Mouse (Mus musculus) hindbrain, embryonic 16.5 days (tissue): Measurements from ENCODE around the gene B4galt2. TPM values are rescaled to one million over a fixed set of nuclear protein-coding genes. Genes with fewer than 3 reads are reported as not detected.
A peak's percentile ranks its signal among the peaks of the same experiment; 100 is the strongest.

ENCODE experiments used
- ATAC-seq: fragments of 200-750 bp; cut with Nextera tagmentation; 2 replicates; pipeline ENCODE4 v1.8.0; 2017; ENCODE audit warnings: moderate TSS enrichment, moderate library complexity
- H3K27ac ChIP-seq: fragments of 300-500 bp; sonication (generic); 2 replicates; pipeline ENCODE4 v1.5.1; 2014; ENCODE audit warnings: low read depth, mild to moderate bottlenecking, control low read depth, low read length, moderate library complexity
- H3K27me3 ChIP-seq: fragments of 300-500 bp; sonication (generic); replicated peaks from 2 replicates; pipeline ENCODE4 v1.6.1; 2014; ENCODE audit warnings: low read length; ENCODE audit not compliant: control insufficient read depth, insufficient read depth
- H3K36me3 ChIP-seq: fragments of 300-500 bp; sonication (generic); 2 replicates; pipeline ENCODE4 v1.6.1; 2014; ENCODE audit warnings: mild to moderate bottlenecking, low read length, moderate library complexity, mixed read lengths; ENCODE audit not compliant: control insufficient read depth, insufficient read depth
- H3K4me1 ChIP-seq: fragments of 300-500 bp; sonication (generic); 2 replicates; pipeline ENCODE4 v1.6.1; 2014; ENCODE audit warnings: low read depth, low read length; ENCODE audit not compliant: control insufficient read depth, insufficient read depth
- H3K4me2 ChIP-seq: fragments of 300-500 bp; sonication (generic); 2 replicates; pipeline ENCODE4 v1.6.1; 2014; ENCODE audit warnings: mild to moderate bottlenecking, low read length, control low read depth, moderate library complexity
- H3K4me3 ChIP-seq: fragments of 300-500 bp; sonication (generic); 2 replicates; pipeline ENCODE4 v1.5.1; 2014; ENCODE audit warnings: mild to moderate bottlenecking, low read length, control low read depth, moderate library complexity
- H3K9ac ChIP-seq: fragments of 300-500 bp; sonication (generic); 2 replicates; pipeline ENCODE4 v1.6.1; 2014; ENCODE audit warnings: low read depth, mild to moderate bottlenecking, control low read depth, low read length, moderate library complexity
- H3K9me3 ChIP-seq: fragments of 300-500 bp; sonication (generic); 2 replicates; pipeline ENCODE4 v1.6.1; 2014; ENCODE audit warnings: mild to moderate bottlenecking, low read length, moderate library complexity; ENCODE audit not compliant: control insufficient read depth
- WGBS: fragments of 180-500 bp; shearing (Covaris S2); extraction: QIAGEN DNeasy Blood & Tissue Kit; methylation state at CpG from one replicate; pipeline ENCODE4 v1.1.7; 2014; 5-methylcytosine and 5-hydroxymethylcytosine counted together
- polyA plus RNA-seq: library from polyadenylated mRNA; unstranded; fragments of >200 nt; fragmentation: Nextera tagmentation; extraction: Ambion mirVana; gene quantifications from 2 replicates; pipeline ENCODE4 v1.2.1, GENCODE M21; 2015

Gene B4galt2
- polyA plus RNA-seq, 1 experiment from 2014 or later: 64.4 TPM

DNA sequence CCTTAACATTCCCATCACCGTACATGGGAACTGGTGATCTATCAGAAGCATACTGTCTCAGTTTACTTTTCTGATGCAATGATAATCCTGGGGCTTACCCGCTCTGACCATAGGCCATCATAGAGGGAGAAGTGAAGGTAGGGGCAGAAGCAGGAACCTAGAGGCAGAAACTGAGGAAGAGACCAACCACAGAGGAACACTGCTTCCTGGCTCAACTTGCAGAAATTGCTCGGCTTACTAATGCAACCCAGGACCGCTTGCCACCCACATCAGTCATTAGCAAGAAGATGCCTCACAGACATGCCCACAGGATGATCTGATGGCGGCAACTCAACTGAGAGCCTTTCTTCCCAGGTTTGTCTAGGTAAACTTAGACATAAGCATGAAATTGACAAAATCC lies 35.5 kb upstream of the B4galt2 start:
- no peak for ATAC-seq

DNA sequence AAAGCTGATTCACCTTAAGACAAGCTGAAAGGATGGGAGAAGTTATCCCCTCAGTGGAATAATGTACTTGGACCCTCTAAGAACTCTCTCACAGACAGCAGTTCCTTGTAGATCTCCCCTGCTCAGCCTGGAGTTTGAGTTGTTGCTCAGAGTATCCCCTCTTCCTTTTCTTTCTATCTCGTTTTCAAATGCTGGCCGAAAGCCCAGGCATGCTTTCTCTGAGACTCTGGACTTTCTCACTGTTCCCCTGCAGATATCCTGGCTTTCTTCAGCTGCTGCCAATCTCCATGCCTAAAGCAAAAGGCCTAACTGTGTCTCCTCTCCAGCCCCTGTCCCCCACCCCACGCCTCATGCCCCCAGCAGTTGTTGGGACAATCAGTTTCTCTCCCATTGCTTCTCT lies 35.0 kb upstream of the B4galt2 start:
- no peak for ATAC-seq

More for the DNA sequence above, 35.5 kb upstream of the B4galt2 start:
- no peaks in the 10 kb centered on the region for H3K36me3 ChIP-seq
- H3K9ac ChIP-seq: no peak overlapping the region
- H3K27ac ChIP-seq: no peak overlapping the region
- H3K4me3 ChIP-seq: no peak overlapping the region
- 83% methylated on average over 5 of the region's 5 CpGs for WGBS
- H3K4me2 ChIP-seq: no peak overlapping the region
- H3K4me1 ChIP-seq: peaks cover 11% of the 10 kb centered on the region
- no peaks in the 10 kb centered on the region for H3K9me3 ChIP-seq
- H3K27me3 ChIP-seq: 0 out of 2 replicates have a peak, but pooled peaks cover 2% of the 10 kb centered on the region

DNA sequence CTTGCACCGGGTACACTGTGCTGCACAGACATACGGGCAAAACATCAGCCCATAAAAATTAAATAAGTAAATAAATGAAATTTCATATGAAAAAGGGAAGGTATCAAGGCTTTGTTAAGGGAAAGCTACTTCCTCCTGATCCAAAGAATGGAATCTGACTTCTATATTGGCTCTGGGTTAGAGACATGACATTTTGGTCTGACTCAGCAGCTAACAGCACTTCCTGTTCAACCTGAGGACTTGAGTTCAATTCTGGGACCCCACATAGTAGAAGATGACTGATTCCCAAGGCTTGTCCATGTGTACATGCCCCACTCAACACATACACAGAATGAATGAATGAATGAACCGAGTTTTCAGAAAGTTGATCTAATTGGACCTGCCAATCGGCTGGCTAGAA lies 34.6 kb upstream of the B4galt2 start:
- Histone ChIP-seq H3K27me3 (0 out of 2 replicates have a peak, but pooled peaks cover 2% of the 10 kb centered on the region), H3K27ac (no peak overlapping the region), H3K9ac (no peak overlapping the region), H3K4me1 (peaks cover 20% of the 10 kb centered on the region), H3K4me3 (no peak overlapping the region), H3K36me3 (no peaks in the 10 kb centered on the region), H3K4me2 (no peak overlapping the region), H3K9me3 (no peaks in the 10 kb centered on the region)
- WGBS: 94% methylated on average over 4 of the region's 4 CpGs
- no peak for ATAC-seq

More for the DNA sequence above, 35.0 kb upstream of the B4galt2 start:
- 65% methylated on average over 3 of the region's 3 CpGs for WGBS
- no peak overlapping the region for H3K4me2 ChIP-seq
- H3K36me3 ChIP-seq: no peaks in the 10 kb centered on the region
- H3K27ac ChIP-seq: no peak overlapping the region
- no peak overlapping the region for H3K4me3 ChIP-seq
- no peaks in the 10 kb centered on the region for H3K9me3 ChIP-seq
- H3K9ac ChIP-seq: no peak overlapping the region
- H3K27me3 ChIP-seq: 0 out of 2 replicates have a peak, but pooled peaks cover 2% of the 10 kb centered on the region
- peaks cover 16% of the 10 kb centered on the region for H3K4me1 ChIP-seq

DNA sequence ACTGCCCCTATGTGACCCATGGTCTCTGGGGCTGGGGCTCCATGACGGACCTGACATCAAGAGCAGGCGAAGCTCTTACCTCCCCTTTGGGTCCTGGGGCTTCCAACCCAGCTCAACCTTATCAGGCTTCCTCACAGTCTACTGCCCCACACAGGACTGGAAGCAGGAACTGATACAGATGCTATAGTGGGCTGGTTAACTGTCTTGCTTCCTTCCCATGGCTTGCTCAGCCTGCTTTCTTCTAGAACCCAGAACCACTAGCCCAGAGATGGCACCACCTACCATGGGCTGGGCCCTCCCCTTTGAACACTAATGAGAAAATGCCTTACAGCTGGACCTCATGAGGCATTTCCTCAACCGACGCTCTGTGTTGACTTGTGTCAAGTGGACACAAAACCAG lies 34.1 kb upstream of the B4galt2 start:
- H3K4me1 ChIP-seq: peaks cover 24% of the 10 kb centered on the region
- no peaks in the 10 kb centered on the region for H3K36me3 ChIP-seq
- no peak overlapping the region for H3K4me3 ChIP-seq
- 0 out of 2 replicates have a peak, but pooled peaks cover under 1% of the 10 kb centered on the region for H3K27me3 ChIP-seq
- no peak for ATAC-seq
- 94% methylated on average over 4 of the region's 4 CpGs for WGBS
- no peak overlapping the region for H3K4me2 ChIP-seq
- no peak overlapping the region for H3K27ac ChIP-seq
- no peak overlapping the region for H3K9ac ChIP-seq
- no peaks in the 10 kb centered on the region for H3K9me3 ChIP-seq

DNA sequence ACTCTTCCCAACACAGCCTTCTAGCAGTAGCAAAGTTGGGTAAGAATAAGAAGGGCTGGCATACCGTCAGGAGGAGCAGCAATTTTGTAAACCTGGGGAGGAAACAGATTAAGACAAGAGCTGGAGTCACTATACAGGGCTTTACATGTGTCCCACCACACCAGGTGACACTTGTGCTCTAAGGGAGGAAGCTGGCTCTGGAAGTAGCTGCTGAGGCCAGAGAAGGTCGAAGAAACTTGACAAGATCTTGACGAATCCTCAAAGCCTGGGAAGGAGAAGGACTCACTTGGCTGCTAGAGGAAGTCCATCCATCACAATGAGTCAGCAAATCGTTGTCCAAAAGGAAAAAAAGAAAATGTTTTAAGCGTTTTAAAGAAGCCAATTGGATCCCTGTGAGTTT lies 33.1 kb upstream of the B4galt2 start:
- Histone ChIP-seq H3K27ac (no peak overlapping the region), H3K9ac (no peak overlapping the region), H3K27me3 (no peaks in the 10 kb centered on the region), H3K4me2 (no peak overlapping the region; the same call in 1 of the 2 replicates), H3K4me3 (no peak overlapping the region), H3K9me3 (no peaks in the 10 kb centered on the region), H3K36me3 (peaks cover 6% of the 10 kb centered on the region; the same call in 1 of the 2 replicates), H3K4me1 (peaks cover 32% of the 10 kb centered on the region)
- 86% methylated on average over 5 of the region's 5 CpGs for WGBS
- ATAC-seq: no peak

DNA sequence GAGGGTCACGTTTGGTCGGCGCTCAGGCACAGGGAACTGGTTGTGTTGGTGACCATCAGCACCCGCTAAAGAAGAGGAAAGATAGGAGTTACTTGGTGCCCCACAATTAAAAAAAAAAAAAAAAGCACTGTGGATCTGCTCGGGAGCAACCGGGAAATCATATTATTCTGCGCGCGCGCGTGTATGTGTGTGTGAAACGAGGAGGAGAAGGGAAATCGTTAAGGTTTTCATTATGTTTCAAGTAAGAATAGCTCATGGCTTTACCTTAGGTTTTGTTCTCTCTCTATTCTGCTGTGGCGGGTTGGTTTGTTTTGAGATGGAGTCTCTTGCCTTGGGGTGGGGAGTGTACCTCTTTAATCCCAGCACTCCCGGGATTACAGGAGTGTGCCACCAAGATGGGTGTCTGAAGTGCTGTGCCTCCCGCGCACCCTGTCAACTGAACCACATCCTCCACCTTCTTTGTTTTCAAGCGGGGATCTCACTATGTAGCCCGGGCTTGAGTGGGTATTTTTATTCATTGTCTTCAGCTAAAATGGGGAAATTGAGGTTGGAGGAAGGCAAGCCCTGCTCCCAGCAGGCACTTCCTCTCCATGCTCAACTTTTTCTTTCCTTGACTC lies 32.3 kb upstream of the B4galt2 start:
- Histone ChIP-seq H3K36me3 (peaks cover 6% of the 10 kb centered on the region; the same call in 1 of the 2 replicates), H3K9ac (peak overlapping the region; percentile 80), H3K27ac (peak overlapping the region; percentile 91), H3K4me1 (peaks cover 32% of the 10 kb centered on the region), H3K4me3 (peak overlapping the region; percentile 59), H3K27me3 (no peaks in the 10 kb centered on the region), H3K4me2 (peak overlapping the region; percentile 83), H3K9me3 (no peaks in the 10 kb centered on the region)
- 3% methylated on average over 19 of the region's 19 CpGs for WGBS
- ATAC-seq: no peak

DNA sequence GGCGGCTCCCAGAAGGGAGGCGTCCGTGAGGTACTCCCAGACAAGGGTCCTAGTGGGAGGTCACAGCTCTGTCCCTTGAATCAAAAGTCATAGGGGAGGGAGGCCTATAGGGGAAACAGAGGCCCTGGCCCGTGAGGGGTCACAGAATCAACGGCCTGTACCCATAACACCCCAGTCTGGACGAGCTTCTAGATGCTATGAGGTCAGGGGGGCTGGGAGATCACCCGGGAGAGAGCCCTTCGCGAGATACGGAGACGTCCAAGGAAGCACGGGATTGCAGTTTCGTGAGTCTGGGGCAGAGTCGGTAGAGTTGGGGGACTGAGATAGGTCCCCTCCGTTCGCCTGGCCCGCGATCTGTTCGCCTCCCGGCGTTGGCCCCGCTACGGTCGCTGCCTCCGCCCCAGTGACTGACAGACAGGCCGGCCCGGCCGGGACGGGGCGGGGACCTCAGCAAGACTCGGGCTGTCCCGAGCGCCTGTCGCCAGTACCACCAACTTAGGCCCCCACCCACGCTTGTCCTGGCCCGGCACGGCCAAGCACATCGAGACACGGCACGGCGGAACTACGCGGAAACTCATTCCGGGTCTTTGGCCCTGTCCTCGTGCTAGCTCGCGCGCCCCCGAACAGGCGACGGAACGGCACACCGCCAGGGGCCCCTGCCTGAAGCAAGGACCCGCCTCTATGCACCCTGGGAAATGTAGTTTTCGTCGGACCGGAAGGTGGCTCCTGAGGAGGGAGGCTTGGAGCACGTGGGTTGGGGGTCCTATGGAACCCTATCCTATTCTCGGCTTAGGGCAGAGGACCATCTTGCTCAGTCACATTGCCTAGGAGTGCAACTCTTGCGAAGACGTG lies 31.5 kb upstream of the B4galt2 start, which contains the start of gene Ipo13:
TSS of gene Ipo13 (minus strand) at position 409 of the 852 bp plus-strand sequence.
- WGBS: under 1% methylated on average over 58 of the region's 61 CpGs
- Histone ChIP-seq H3K27me3 (no peaks in the 10 kb centered on the region), H3K9me3 (no peaks in the 10 kb centered on the region), H3K9ac (peak within 1 kb of the TSS; percentile 80), H3K27ac (peak within 1 kb of the TSS; percentile 91), H3K4me3 (peak within 1 kb of the TSS; percentile 59), H3K36me3 (peaks cover 6% of the 10 kb centered on the region; the same call in 1 of the 2 replicates), H3K4me1 (peaks cover 39% of the 10 kb centered on the region), H3K4me2 (peak within 1 kb of the TSS; percentile 83)
- peak; percentile 95 for ATAC-seq

DNA sequence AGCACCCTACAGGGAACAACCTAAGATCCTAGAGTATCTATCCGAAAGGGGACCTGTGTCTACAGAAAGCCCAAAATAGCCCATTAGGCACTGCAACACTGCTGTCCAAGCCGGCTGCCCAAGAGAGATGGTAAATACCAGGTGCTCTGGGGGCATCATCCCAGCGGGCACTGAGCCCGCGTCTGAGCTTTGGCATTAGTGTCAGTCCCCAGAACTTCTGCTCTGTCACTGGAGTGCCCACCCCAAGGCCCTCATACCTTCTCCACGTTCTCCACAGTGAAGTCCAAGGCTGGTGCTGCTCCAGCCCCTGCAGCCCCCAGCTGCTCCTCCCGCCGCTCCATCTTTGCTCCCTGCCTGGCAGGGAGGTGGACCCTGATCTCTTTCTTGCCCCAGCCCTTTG lies 30.7 kb upstream of the B4galt2 start:
- ATAC-seq: peak; percentile 1; the same call in 1 of the 2 replicates
- Histone ChIP-seq H3K27ac (no peak overlapping the region), H3K4me3 (peak overlapping the region; percentile 59), H3K36me3 (peaks cover 6% of the 10 kb centered on the region; the same call in 1 of the 2 replicates), H3K27me3 (no peaks in the 10 kb centered on the region), H3K4me1 (peaks cover 47% of the 10 kb centered on the region), H3K4me2 (peak overlapping the region; percentile 83), H3K9ac (peak overlapping the region; percentile 80), H3K9me3 (no peaks in the 10 kb centered on the region)
- 14% methylated on average over 8 of the region's 8 CpGs for WGBS

DNA sequence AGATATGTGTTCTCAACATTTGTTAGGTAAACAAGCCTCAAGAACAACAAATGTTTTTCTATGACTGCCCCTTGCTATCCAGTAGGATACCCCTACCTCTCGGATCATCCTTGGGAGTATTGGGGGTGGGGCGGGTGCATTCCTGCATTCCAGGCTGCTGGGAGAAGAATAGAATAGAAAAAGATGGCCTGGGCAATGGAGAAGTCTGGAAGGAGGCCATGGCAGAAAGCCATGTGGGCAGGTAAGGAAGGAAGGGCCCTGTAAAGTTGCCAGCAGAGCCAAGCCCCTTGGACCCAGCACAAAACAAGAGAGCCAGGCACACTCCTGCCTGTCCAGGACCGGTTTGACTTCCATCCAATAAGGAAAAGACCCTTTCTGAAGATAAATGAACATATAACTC lies 30.1 kb upstream of the B4galt2 start:
- ATAC-seq: no peak
- H3K9me3 ChIP-seq: no peaks in the 10 kb centered on the region
- peak overlapping the region; percentile 59 for H3K4me3 ChIP-seq
- H3K4me2 ChIP-seq: peak overlapping the region; percentile 83
- H3K36me3 ChIP-seq: peaks cover 6% of the 10 kb centered on the region; the same call in 1 of the 2 replicates
- WGBS: 32% methylated on average over 3 of the region's 3 CpGs
- no peak overlapping the region for H3K27ac ChIP-seq
- peaks cover 53% of the 10 kb centered on the region for H3K4me1 ChIP-seq
- H3K9ac ChIP-seq: peak overlapping the region; percentile 80
- no peaks in the 10 kb centered on the region for H3K27me3 ChIP-seq
